Mouse (Mus musculus) liver, embryonic 14.5 days (tissue): ENCODE measurements at regions not wholly inside any gene's neighbourhood (a gene's known extent, or its start where the extent isn't known, plus 50 kb on each side); places are given as distances from the start of the nearest gene placed in this dataset.

ENCODE experiments used
- ATAC-seq: fragments of 200-750 bp; cut with Nextera tagmentation; 2 replicates; pipeline ENCODE4 v1.8.0; 2017; ENCODE audit warnings: moderate number of reproducible peaks, mild to moderate bottlenecking, moderate library complexity; ENCODE audit not compliant: insufficient read depth
- DNase-seq, 3 experiments: peaks; one replicate each; pipeline ENCODE4 v3.0.0-alpha.2; 2012 to 2013; ENCODE audit warnings: low read depth in 3 of 3, low spot score in 3 of 3
- H3K27ac ChIP-seq: fragments of 300-500 bp; sonication (generic); 2 replicates; pipeline ENCODE4 v1.5.1; 2014; ENCODE audit warnings: moderate library complexity, mild to moderate bottlenecking, control low read depth, inconsistent platforms
- H3K27me3 ChIP-seq: fragments of 300-500 bp; sonication (generic); 2 replicates; pipeline ENCODE4 v1.6.1; 2014; ENCODE audit warnings: mild to moderate bottlenecking, low read length, moderate library complexity; ENCODE audit not compliant: control insufficient read depth, insufficient read depth
- H3K36me3 ChIP-seq: fragments of 300-500 bp; sonication (generic); replicated peaks from 2 replicates; pipeline ENCODE4 v1.6.1; 2014; ENCODE audit warnings: low read depth; ENCODE audit not compliant: control insufficient read depth, insufficient read depth
- H3K4me1 ChIP-seq, 2 experiments: fragments of 200-500 bp in 1 of 2; fragments of 300-500 bp in 1 of 2; sonication (generic) in 1 of 2; replicated peaks; 2 replicates each; pipeline ENCODE4 v1.6.1; 2012 to 2014; ENCODE audit warnings: antibody characterized with exemption in 1 of 2, inconsistent platforms in 1 of 2, low read length in 1 of 2; ENCODE audit not compliant: control insufficient read depth in 2 of 2, insufficient read depth in 2 of 2
- H3K4me2 ChIP-seq: fragments of 300-500 bp; sonication (generic); 2 replicates; pipeline ENCODE4 v1.6.1; 2014; ENCODE audit warnings: low read depth, mild to moderate bottlenecking, control low read depth, moderate library complexity
- H3K4me3 ChIP-seq, 2 experiments: fragments of 200-500 bp in 1 of 2; fragments of 300-500 bp in 1 of 2; sonication (generic) in 1 of 2; 2 replicates each; pipeline ENCODE4 v1.5.1; 2012 to 2014; ENCODE audit warnings: low read depth in 2 of 2, low read length in 2 of 2, mild to moderate bottlenecking in 2 of 2, control low read depth in 1 of 2, inconsistent platforms in 1 of 2, moderate library complexity in 1 of 2; ENCODE audit not compliant: insufficient read depth in 1 of 2
- H3K9ac ChIP-seq: fragments of 300-500 bp; sonication (generic); replicated peaks from 2 replicates; pipeline ENCODE4 v1.6.1; 2014; ENCODE audit warnings: mild to moderate bottlenecking, control low read depth, moderate library complexity
- H3K9me3 ChIP-seq: fragments of 300-500 bp; sonication (generic); 2 replicates; pipeline ENCODE4 v1.6.1; 2016; ENCODE audit warnings: low read length, mixed read lengths; ENCODE audit not compliant: control insufficient read depth
- CTCF ChIP-seq: IDR thresholded peaks from 2 replicates; pipeline ENCODE4 v1.5.1; 2016; ENCODE audit warnings: antibody characterized with exemption, low read depth, control low read depth
- EP300 ChIP-seq: IDR thresholded peaks from 2 replicates; pipeline ENCODE4 v1.6.1; 2016; ENCODE audit warnings: antibody characterized with exemption, low read depth
- WGBS: fragments of 180-500 bp; shearing (Covaris S2); extraction: QIAGEN DNeasy Blood & Tissue Kit; methylation state at CpG from one replicate; pipeline ENCODE4 v1.1.7; 2014; ENCODE audit not compliant: insufficient replicate concordance; 5-methylcytosine and 5-hydroxymethylcytosine counted together

DNA sequence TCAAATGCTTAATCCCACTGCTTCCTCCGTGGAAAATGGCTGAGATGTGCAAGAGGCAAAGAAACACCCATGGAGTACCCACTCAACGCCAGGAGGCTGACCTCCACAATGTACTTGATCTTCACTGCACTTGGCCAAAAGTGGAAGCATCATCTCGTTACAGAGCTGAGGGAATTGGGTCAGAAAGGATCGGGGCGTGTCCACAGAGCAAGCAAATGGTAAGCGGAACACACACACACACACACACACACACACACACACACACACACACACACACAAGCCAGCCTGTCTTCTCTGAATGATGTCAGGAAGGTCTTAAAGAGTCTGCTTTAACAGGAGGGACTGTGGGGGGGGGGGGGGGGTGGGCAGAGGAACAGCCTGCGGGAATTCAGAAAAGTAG, 375.7 kb downstream of the Rps24 start:
- Histone ChIP-seq H3K27me3 (no peaks in the 10 kb centered on the region), H3K4me1 (no peaks in the 10 kb centered on the region), H3K36me3 (no peaks in the 10 kb centered on the region), H3K27ac (no peak overlapping the region), H3K4me2 (no peak overlapping the region), H3K9me3 (no peaks in the 10 kb centered on the region), H3K4me3 (no peak overlapping the region), H3K9ac (no peak overlapping the region)
- TF ChIP-seq EP300 (no peak), CTCF (no peak)
- DNase-seq (no peak), ATAC-seq (no peak)
- WGBS = 56% methylated on average over 6 of the region's 7 CpGs

DNA sequence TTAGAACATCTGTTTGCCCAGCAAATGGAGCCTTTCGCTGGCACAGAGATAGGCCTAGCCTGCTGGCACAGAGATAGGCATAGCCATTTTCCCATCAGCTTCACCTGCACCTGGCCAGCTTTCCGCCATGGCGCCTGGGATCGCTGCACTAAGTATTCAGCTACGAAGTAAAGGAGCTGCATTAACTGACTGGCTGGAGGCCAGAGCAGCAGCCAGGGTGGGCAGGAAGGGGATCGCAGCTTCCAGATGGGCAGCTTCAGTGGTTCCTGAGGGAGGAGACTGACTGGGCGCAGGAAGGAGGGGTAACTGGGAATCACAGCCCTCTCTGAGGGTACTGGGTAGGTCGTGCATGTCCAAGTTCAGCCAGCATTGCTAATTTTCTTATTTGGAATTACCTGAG, 376.2 kb downstream of the Rps24 start:
- H3K27ac ChIP-seq = no peak overlapping the region
- H3K9ac ChIP-seq = no peak overlapping the region
- WGBS = 66% methylated on average over 8 of the region's 8 CpGs
- H3K4me3 ChIP-seq = no peak overlapping the region
- no peaks in the 10 kb centered on the region for H3K9me3 ChIP-seq
- no peak overlapping the region for H3K4me2 ChIP-seq
- no peaks in the 10 kb centered on the region for H3K36me3 ChIP-seq
- no peaks in the 10 kb centered on the region for H3K27me3 ChIP-seq
- DNase-seq = no peak
- no peaks in the 10 kb centered on the region for H3K4me1 ChIP-seq
- no peak for TF ChIP-seq EP300
- no peak for TF ChIP-seq CTCF
- ATAC-seq = no peak

DNA sequence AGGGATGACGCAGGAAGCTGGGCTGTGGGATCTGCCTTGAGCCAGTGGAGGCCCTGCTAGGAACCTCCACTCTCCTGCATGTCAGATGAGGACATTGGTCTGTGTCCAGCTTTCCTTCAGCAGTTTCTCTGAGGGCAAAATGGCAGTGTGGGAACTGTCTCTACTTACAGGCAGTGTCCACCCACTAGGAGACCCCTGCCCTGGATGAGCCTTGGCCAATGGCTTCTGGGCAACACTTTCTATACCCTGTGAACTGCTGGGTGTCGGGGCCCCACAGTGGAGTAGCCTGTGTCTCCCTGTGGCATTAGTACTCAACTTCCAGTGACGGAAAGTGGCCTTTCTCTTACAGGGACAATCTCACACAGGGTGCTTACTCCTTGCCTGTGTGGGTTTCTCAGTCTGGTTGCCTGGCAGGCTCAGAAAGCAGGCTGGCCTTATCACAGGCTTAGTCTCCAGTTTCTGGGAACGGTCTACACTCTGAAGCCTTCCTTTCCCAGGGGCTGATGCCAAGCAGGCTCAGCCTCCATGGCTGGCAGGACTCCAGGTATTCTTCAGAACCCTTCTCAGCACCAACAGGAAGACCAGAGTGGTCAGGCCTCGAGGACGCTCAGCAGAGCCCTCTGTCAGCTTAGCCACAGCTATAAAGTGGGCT, 378.8 kb downstream of the Rps24 start:
- TF ChIP-seq CTCF = no peak
- no peak for TF ChIP-seq EP300
- DNase-seq (no peak), ATAC-seq (no peak)
- no peaks in the 10 kb centered on the region for H3K27me3 ChIP-seq
- no peaks in the 10 kb centered on the region for H3K36me3 ChIP-seq
- H3K4me2 ChIP-seq = no peak overlapping the region
- no peak overlapping the region for H3K9ac ChIP-seq
- H3K27ac ChIP-seq = no peak overlapping the region
- no peak overlapping the region for H3K4me3 ChIP-seq
- WGBS = 53% methylated on average over 6 of the region's 6 CpGs
- no peaks in the 10 kb centered on the region for H3K9me3 ChIP-seq
- H3K4me1 ChIP-seq = no peaks in the 10 kb centered on the region

DNA sequence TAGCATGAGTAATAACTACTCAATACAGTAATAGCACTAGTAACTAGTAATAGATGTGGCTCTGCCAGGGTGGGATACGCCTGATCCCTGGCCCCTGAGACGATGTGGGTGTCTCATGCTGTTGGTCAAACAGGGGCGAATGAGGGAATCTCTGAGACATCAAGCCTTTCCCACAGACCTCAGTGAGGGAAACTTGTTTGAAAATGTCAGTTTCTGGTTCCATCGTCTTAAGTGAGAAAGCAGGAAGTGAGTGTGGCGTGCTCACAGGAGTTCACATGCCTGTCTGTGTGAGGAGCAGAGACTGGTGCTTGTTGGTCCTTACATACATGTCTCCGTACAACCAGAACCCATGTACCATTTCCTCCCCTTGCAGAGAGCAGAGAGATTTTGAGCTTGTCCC, 380.9 kb downstream of the Rps24 start:
- no peak overlapping the region for H3K4me2 ChIP-seq
- H3K9me3 ChIP-seq = no peaks in the 10 kb centered on the region
- no peak for TF ChIP-seq EP300
- 57% methylated on average over 6 of the region's 6 CpGs for WGBS
- ATAC-seq = no peak
- no peaks in the 10 kb centered on the region for H3K36me3 ChIP-seq
- DNase-seq = no peak
- no peak overlapping the region for H3K9ac ChIP-seq
- no peaks in the 10 kb centered on the region for H3K4me1 ChIP-seq
- no peak overlapping the region for H3K27ac ChIP-seq
- no peaks in the 10 kb centered on the region for H3K27me3 ChIP-seq
- H3K4me3 ChIP-seq = no peak overlapping the region

DNA sequence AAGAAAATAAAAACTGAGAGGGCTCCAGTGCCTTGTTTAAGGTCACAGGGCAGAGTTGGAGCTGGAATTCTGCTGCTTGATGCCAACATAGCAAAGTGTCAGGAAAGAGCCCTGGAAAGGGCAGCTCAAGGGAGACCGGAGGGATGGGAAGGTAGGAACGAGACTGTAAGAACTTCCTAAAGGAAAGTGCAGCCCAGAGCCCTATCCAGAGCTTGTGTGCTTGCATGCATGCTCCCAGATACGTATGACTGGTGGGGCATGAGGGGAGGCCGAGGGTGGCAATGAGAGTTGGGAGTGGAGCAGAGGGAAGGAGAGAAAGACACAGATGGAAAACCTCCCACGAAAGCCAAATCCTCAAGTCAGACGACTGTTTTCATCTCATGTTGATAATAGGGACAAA, 381.8 kb downstream of the Rps24 start:
- no peak for TF ChIP-seq EP300
- Histone ChIP-seq H3K36me3 (no peaks in the 10 kb centered on the region), H3K4me3 (no peak overlapping the region), H3K9me3 (no peaks in the 10 kb centered on the region), H3K4me1 (no peaks in the 10 kb centered on the region), H3K9ac (no peak overlapping the region), H3K27me3 (no peaks in the 10 kb centered on the region), H3K4me2 (no peak overlapping the region), H3K27ac (no peak overlapping the region)
- DNase-seq = no peak
- 46% methylated on average over 6 of the region's 6 CpGs for WGBS
- ATAC-seq = no peak
